Mouse (Mus musculus) liver, embryonic 11.5 days (tissue): Measurements from ENCODE around the gene Atad5. TPM values are rescaled to one million over a fixed set of nuclear protein-coding genes. Genes with fewer than 3 reads are reported as not detected.
A peak's percentile ranks its signal among the peaks of the same experiment; 100 is the strongest.

Experiments used
- ATAC-seq: fragments of 200-750 bp; cut with Nextera tagmentation; replicated peaks from 2 replicates; pipeline ENCODE4 v1.8.0; 2017; ENCODE audit warnings: moderate number of reproducible peaks, mild to moderate bottlenecking, moderate TSS enrichment, moderate library complexity; ENCODE audit not compliant: low FRiP score
- DNase-seq: peaks from one replicate; pipeline ENCODE4 v3.0.0-alpha.2; 2017; ENCODE audit warnings: low spot score
- H3K27ac ChIP-seq: fragments of 300-500 bp; sonication (generic); 2 replicates; pipeline ENCODE4 v1.5.1; 2014; ENCODE audit warnings: mild to moderate bottlenecking, low read depth, low read length, control low read depth
- H3K27me3 ChIP-seq: fragments of 300-500 bp; sonication (generic); replicated peaks from 2 replicates; pipeline ENCODE4 v1.6.1; 2014; ENCODE audit warnings: low read length, mixed read lengths; ENCODE audit not compliant: control insufficient read depth, insufficient read depth
- H3K36me3 ChIP-seq: fragments of 300-500 bp; sonication (generic); 2 replicates; pipeline ENCODE4 v1.6.1; 2014; ENCODE audit warnings: mild to moderate bottlenecking, low read length, moderate library complexity, mixed read lengths; ENCODE audit not compliant: control insufficient read depth, insufficient read depth
- H3K4me1 ChIP-seq: fragments of 300-500 bp; sonication (generic); replicated peaks from 2 replicates; pipeline ENCODE4 v1.6.1; 2014; ENCODE audit warnings: low read length, mixed read lengths; ENCODE audit not compliant: control insufficient read depth, insufficient read depth
- H3K4me2 ChIP-seq: fragments of 300-500 bp; sonication (generic); 2 replicates; pipeline ENCODE4 v1.6.1; 2014; ENCODE audit warnings: mild to moderate bottlenecking, control low read depth, moderate library complexity
- H3K4me3 ChIP-seq: fragments of 300-500 bp; sonication (generic); 2 replicates; pipeline ENCODE4 v1.5.1; 2014; ENCODE audit warnings: low read depth, low read length, control low read depth
- H3K9ac ChIP-seq: fragments of 300-500 bp; sonication (generic); 2 replicates; pipeline ENCODE4 v1.6.1; 2014; ENCODE audit warnings: low read depth, low read length, control low read depth
- H3K9me3 ChIP-seq: fragments of 300-500 bp; sonication (generic); 2 replicates; pipeline ENCODE4 v1.6.1; 2016; ENCODE audit warnings: low read length, inconsistent platforms, mixed read lengths; ENCODE audit not compliant: control insufficient read depth
- WGBS: fragments of 180-500 bp; shearing (Covaris S2); extraction: QIAGEN DNeasy Blood & Tissue Kit; methylation state at CpG from one replicate; pipeline ENCODE4 v1.1.7; 2014; 5-methylcytosine and 5-hydroxymethylcytosine counted together
- polyA plus RNA-seq: library from polyadenylated mRNA; unstranded; fragments of >200 nt; fragmentation: Nextera tagmentation; extraction: Ambion mirVana; gene quantifications from 2 replicates; pipeline ENCODE4 v1.2.1, GENCODE M21; 2014

Gene Atad5
- polyA plus RNA-seq, 1 experiment from 2014 or later, result 23.6 TPM

GRCm38 (mm10) chr11:80184531-80185071 is 95.4 kb downstream of the Atad5 start:
- H3K4me3 ChIP-seq, result peak overlapping the region; percentile 85
- no peak for ATAC-seq
- no peaks in the 10 kb centered on the region for H3K4me1 ChIP-seq
- no peak for DNase-seq
- H3K36me3 ChIP-seq, result no peaks in the 10 kb centered on the region
- H3K9ac ChIP-seq, result peak overlapping the region; percentile 95
- H3K4me2 ChIP-seq, result peak overlapping the region; percentile 78
- no peaks in the 10 kb centered on the region for H3K9me3 ChIP-seq
- 87% methylated on average over 6 of the region's 6 CpGs for WGBS
- H3K27ac ChIP-seq, result no peak overlapping the region
- H3K27me3 ChIP-seq, result no peaks in the 10 kb centered on the region

Other genes starting within 250 kb of the Atad5 start
- gene Utp6, start 127.0 kb upstream of the Atad5 start, polyA plus RNA-seq, result 75.6 and 77.5 TPM in 2 replicates
- gene Suz12, start 96.3 kb upstream of the Atad5 start, polyA plus RNA-seq, result 29.2 and 30.1 TPM in 2 replicates
- gene Crlf3, start 8.4 kb upstream of the Atad5 start, polyA plus RNA-seq, result 99.7 and 116 TPM in 2 replicates
- gene Tefm, start 52.8 kb downstream of the Atad5 start, polyA plus RNA-seq, result 31.9 and 35.2 TPM in 2 replicates
- gene Adap2, start 64.7 kb downstream of the Atad5 start, polyA plus RNA-seq, result 2.6 and 2.7 TPM in 2 replicates
- gene Rnf135, start 94.5 kb downstream of the Atad5 start, polyA plus RNA-seq, result 5.7 and 5.9 TPM in 2 replicates
- gene Rhot1, start 119.6 kb downstream of the Atad5 start, polyA plus RNA-seq, result 49.4 and 54.7 TPM in 2 replicates
- 0.29 and 0.60 TPM in 2 replicates for gene Rhbdl3, start 211.5 kb downstream of the Atad5 start, polyA plus RNA-seq